Mouse (Mus musculus): ENCODE data around the gene P4ha2. TPM values are rescaled to one million over a fixed set of nuclear protein-coding genes. Genes with fewer than 3 reads are reported as not detected.

The P4ha2 gene
- polyA plus RNA-seq, 1 experiment from 2014 or later: 18.2 TPM

DNA sequence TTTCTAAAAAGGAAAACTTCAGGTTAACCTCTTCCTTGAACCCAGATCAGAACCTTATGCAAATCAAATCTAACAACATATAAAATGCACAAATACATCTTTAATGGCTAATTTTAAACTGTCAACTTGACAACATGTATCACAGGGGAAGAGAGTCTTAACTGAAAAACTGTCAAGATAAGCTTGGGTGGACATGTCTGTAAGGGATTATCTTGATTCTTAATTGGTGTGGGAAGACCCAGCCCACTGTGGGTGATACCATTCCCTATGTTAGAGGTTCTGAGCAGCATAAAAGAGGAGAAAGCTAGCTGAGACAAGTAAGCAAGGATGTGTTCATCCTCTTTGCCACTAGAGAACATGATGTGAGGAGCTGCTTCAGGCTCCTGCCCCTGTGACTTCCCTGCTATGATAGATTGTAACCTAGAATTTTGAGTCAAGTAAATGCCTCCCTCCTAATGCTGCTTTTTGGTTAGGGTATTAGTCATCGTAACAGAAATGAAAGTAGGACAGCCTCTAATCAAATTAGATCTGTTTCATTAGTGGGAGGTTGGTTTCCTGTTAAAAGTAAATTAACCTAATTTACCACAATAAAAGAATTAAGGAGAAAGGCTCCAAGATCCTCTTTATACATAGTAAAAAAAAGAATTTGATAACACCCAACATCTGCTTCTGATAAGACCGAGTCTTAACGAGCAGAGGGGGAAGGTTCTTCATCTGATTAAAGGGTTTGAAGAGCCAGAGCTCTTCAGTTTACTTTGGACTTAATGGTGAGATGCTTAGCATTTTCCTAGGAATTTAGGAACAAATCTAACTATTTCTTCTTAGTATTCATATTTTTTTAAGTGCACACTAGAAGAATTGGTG lies 69.8 kb downstream of the P4ha2 start:
- no peak for DNase-seq (ENCODE audit: low spot score)

DNA sequence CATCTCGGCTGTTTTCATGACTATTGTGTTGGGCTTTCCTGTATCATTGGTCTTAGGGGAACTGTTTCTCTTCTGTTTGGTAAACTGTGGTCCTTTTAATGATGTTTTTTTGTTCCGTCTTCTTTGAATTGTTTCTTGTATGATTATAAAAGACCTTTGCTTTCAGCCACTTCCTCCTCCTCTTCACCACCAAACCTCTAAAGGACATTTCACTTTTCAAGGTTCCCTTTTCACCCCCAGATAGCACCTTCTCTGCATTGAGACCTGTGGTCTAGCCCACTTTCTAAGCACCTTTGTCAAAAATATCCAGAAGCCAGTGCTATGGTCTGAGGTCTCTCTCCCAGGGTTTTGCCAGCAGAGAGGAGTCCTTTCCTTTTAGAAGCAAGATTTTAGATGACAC lies 71.3 kb downstream of the P4ha2 start:
- no peak overlapping the region for H3K9ac ChIP-seq (ENCODE audit: low read depth, low read length)
- H3K27ac ChIP-seq (ENCODE audit: low read depth, low read length): no peak overlapping the region
- no peaks in the 10 kb centered on the region for H3K4me1 ChIP-seq (replicated peaks; ENCODE audit: control insufficient read depth, insufficient read depth, low read length)
- no peaks in the 10 kb centered on the region for H3K9me3 ChIP-seq (ENCODE audit: control insufficient read depth, low read length)
- WGBS: 84% methylated on average over 2 of the region's 2 CpGs
- ATAC-seq (ENCODE audit: low FRiP score): no peak
- no peak overlapping the region for H3K4me2 ChIP-seq (replicated peaks; ENCODE audit: low read depth, low read length)
- DNase-seq (ENCODE audit: low spot score): no peak
- H3K36me3 ChIP-seq (ENCODE audit: control insufficient read depth, insufficient read depth, low read length): no peaks in the 10 kb centered on the region
- H3K4me3 ChIP-seq (ENCODE audit: low read depth, low read length): no peak overlapping the region
- H3K27me3 ChIP-seq (ENCODE audit: control insufficient read depth, insufficient read depth, low read length): no peaks in the 10 kb centered on the region

More for the DNA sequence above, 69.8 kb downstream of the P4ha2 start:
- H3K27ac ChIP-seq (ENCODE audit: low read depth, low read length): no peak overlapping the region
- no peak overlapping the region for H3K9ac ChIP-seq (ENCODE audit: low read depth, low read length)
- ATAC-seq (ENCODE audit: low FRiP score): no peak
- no peaks in the 10 kb centered on the region for H3K36me3 ChIP-seq (ENCODE audit: control insufficient read depth, insufficient read depth, low read length)
- no peaks in the 10 kb centered on the region for H3K27me3 ChIP-seq (ENCODE audit: control insufficient read depth, insufficient read depth, low read length)
- no peaks in the 10 kb centered on the region for H3K4me1 ChIP-seq (replicated peaks; ENCODE audit: control insufficient read depth, insufficient read depth, low read length)
- H3K9me3 ChIP-seq (ENCODE audit: control insufficient read depth, low read length): no peaks in the 10 kb centered on the region
- no peak overlapping the region for H3K4me3 ChIP-seq (ENCODE audit: low read depth, low read length)
- WGBS: 97% methylated on average over 3 of the region's 3 CpGs
- no peak overlapping the region for H3K4me2 ChIP-seq (replicated peaks; ENCODE audit: low read depth, low read length)

GRCm38 (mm10) chr11:54174226-54174625 lies 74.3 kb downstream of the P4ha2 start:
- H3K4me1 ChIP-seq (replicated peaks; ENCODE audit: control insufficient read depth, insufficient read depth, low read length): no peaks in the 10 kb centered on the region
- H3K36me3 ChIP-seq (ENCODE audit: control insufficient read depth, insufficient read depth, low read length): no peaks in the 10 kb centered on the region
- ATAC-seq (ENCODE audit: low FRiP score) (no peak), DNase-seq (ENCODE audit: low spot score) (no peak)
- H3K27ac ChIP-seq (ENCODE audit: low read depth, low read length): no peak overlapping the region
- 91% methylated on average over 4 of the region's 4 CpGs for WGBS
- H3K9ac ChIP-seq (ENCODE audit: low read depth, low read length): no peak overlapping the region
- H3K4me3 ChIP-seq (ENCODE audit: low read depth, low read length): no peak overlapping the region
- H3K27me3 ChIP-seq (ENCODE audit: control insufficient read depth, insufficient read depth, low read length): no peaks in the 10 kb centered on the region
- H3K4me2 ChIP-seq (replicated peaks; ENCODE audit: low read depth, low read length): no peak overlapping the region
- no peaks in the 10 kb centered on the region for H3K9me3 ChIP-seq (ENCODE audit: control insufficient read depth, low read length)

GRCm38 (mm10) chr11:54174877-54175276 lies 75.0 kb downstream of the P4ha2 start:
- H3K36me3 ChIP-seq (ENCODE audit: control insufficient read depth, insufficient read depth, low read length): no peaks in the 10 kb centered on the region
- no peaks in the 10 kb centered on the region for H3K9me3 ChIP-seq (ENCODE audit: control insufficient read depth, low read length)
- H3K4me3 ChIP-seq (ENCODE audit: low read depth, low read length): no peak overlapping the region
- 83% methylated on average over 2 of the region's 2 CpGs for WGBS
- no peak overlapping the region for H3K4me2 ChIP-seq (replicated peaks; ENCODE audit: low read depth, low read length)
- DNase-seq (ENCODE audit: low spot score): no peak
- ATAC-seq (ENCODE audit: low FRiP score): no peak
- no peaks in the 10 kb centered on the region for H3K27me3 ChIP-seq (ENCODE audit: control insufficient read depth, insufficient read depth, low read length)
- H3K4me1 ChIP-seq (replicated peaks; ENCODE audit: control insufficient read depth, insufficient read depth, low read length): no peaks in the 10 kb centered on the region
- H3K27ac ChIP-seq (ENCODE audit: low read depth, low read length): no peak overlapping the region
- H3K9ac ChIP-seq (ENCODE audit: low read depth, low read length): no peak overlapping the region

Other genes with a start within 250 kb of the P4ha2 start
- gene Gm12216, start 240.8 kb upstream of the P4ha2 start, polyA plus RNA-seq (2014; fragmentation: Nextera tagmentation; extraction: Ambion mirVana): 0.21 TPM in 1 of 2 replicates, not detected in the other
- gene Slc22a5, start 208.4 kb upstream of the P4ha2 start, polyA plus RNA-seq (2014; fragmentation: Nextera tagmentation; extraction: Ambion mirVana): 7.8 and 8.1 TPM in 2 replicates
- gene Slc22a21, start 119.8 kb upstream of the P4ha2 start, polyA plus RNA-seq (2014; fragmentation: Nextera tagmentation; extraction: Ambion mirVana): 2.4 and 2.6 TPM in 2 replicates
- 1.2 and 1.6 TPM in 2 replicates for gene Slc22a4, start 72.0 kb upstream of the P4ha2 start, polyA plus RNA-seq (2014; fragmentation: Nextera tagmentation; extraction: Ambion mirVana)
- 46.4 and 49.3 TPM in 2 replicates for gene Pdlim4, start 31.1 kb upstream of the P4ha2 start, polyA plus RNA-seq (2014; fragmentation: Nextera tagmentation; extraction: Ambion mirVana)
- gene Csf2, start 149.6 kb downstream of the P4ha2 start, polyA plus RNA-seq (2014; fragmentation: Nextera tagmentation; extraction: Ambion mirVana): not detected in 2 replicates
- gene Il3, start 167.2 kb downstream of the P4ha2 start, polyA plus RNA-seq (2014; fragmentation: Nextera tagmentation; extraction: Ambion mirVana): not detected in 2 replicates
- gene Acsl6, start 203.7 kb downstream of the P4ha2 start, polyA plus RNA-seq (2014; fragmentation: Nextera tagmentation; extraction: Ambion mirVana): 15.6 and 16.8 TPM in 2 replicates

Data from hindbrain, embryonic 11.5 days (tissue).